Mouse (Mus musculus) forebrain, embryonic 12.5 days (tissue): Measurements from ENCODE around the gene Ldlrad3. TPM values are rescaled to one million over a fixed set of nuclear protein-coding genes. Genes with fewer than 3 reads are reported as not detected.

Source experiments
- ATAC-seq: fragments of 200-750 bp; cut with Nextera tagmentation; 2 replicates; pipeline ENCODE4 v1.8.0; 2017; ENCODE audit warnings: moderate TSS enrichment; ENCODE audit not compliant: low FRiP score
- H3K27ac ChIP-seq: fragments of 300-500 bp; sonication (generic); 2 replicates; pipeline ENCODE4 v1.5.1; 2016; ENCODE audit warnings: mild to moderate bottlenecking
- H3K27me3 ChIP-seq: fragments of 300-500 bp; sonication (generic); 2 replicates; pipeline ENCODE4 v1.6.1; 2016; ENCODE audit warnings: mild to moderate bottlenecking
- H3K36me3 ChIP-seq: fragments of 300-500 bp; sonication (generic); replicated peaks from 2 replicates; pipeline ENCODE4 v1.6.1; 2016; ENCODE audit warnings: mild to moderate bottlenecking
- H3K4me1 ChIP-seq: fragments of 300-500 bp; sonication (generic); 2 replicates; pipeline ENCODE4 v1.6.1; 2016
- H3K4me2 ChIP-seq: fragments of 300-500 bp; sonication (generic); 2 replicates; pipeline ENCODE4 v1.6.1; 2016; ENCODE audit warnings: mild to moderate bottlenecking, moderate library complexity
- H3K4me3 ChIP-seq: fragments of 300-500 bp; sonication (generic); replicated peaks from 2 replicates; pipeline ENCODE4 v1.5.1; 2016; ENCODE audit warnings: mild to moderate bottlenecking
- H3K9ac ChIP-seq: fragments of 300-500 bp; sonication (generic); 2 replicates; pipeline ENCODE4 v1.6.1; 2016; ENCODE audit warnings: mild to moderate bottlenecking
- H3K9me3 ChIP-seq: fragments of 300-500 bp; sonication (generic); 2 replicates; pipeline ENCODE4 v1.6.1; 2016
- WGBS: fragments of 180-500 bp; shearing (Covaris S2); methylation state at CpG from one replicate; pipeline ENCODE4 v1.1.7; 2016; 5-methylcytosine and 5-hydroxymethylcytosine counted together
- polyA plus RNA-seq: library from polyadenylated mRNA; unstranded; fragments of >200 nt; fragmentation: Nextera tagmentation; extraction: Ambion mirVana; gene quantifications from 2 replicates; pipeline ENCODE4 v1.2.1, GENCODE M21; 2016

The Ldlrad3 gene
- polyA plus RNA-seq, 1 experiment from 2014 or later = 56.8 TPM

DNA sequence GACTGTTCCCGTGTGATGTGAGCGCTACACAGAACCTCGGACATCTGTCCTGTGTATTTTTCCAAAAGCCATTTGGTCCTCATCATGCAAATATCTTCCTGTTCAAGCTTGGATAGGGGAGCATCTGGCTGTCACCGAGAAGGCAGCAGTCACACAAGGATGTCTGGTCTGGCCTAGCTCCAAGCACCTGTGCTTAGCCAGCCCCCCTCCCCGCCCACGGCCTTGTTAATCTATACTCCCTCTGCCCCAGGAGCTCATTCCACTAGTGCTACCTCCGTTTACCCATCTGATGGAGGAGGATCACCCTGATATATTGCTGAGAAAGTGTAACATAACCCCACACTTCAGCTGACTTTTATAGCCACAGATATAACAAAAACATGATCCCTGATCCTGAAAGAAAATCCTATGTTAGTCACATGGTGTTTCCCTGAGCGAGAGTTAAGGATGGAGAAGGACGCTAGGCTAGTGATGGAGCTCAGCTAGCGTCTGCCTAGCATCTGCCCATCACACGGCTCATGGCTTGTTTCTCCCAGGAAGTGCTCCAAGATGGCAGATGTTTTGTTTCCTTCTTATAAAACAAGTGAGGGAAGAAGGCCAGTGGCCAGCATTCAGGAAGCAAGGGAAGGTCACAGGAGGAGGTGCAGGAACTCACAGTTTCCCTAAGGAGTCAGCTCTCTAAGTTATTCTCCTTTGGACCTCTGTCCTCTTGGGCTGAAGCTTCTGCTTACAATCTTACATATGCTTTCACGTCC, 66.3 kb downstream of the Ldlrad3 start:
- H3K9ac ChIP-seq = no peak overlapping the region
- no peaks in the 10 kb centered on the region for H3K9me3 ChIP-seq
- ATAC-seq = no peak
- H3K4me1 ChIP-seq = peaks cover 63% of the 10 kb centered on the region
- no peak overlapping the region for H3K4me3 ChIP-seq
- 68% methylated on average over 12 of the region's 12 CpGs for WGBS
- H3K27ac ChIP-seq = no peak overlapping the region
- H3K36me3 ChIP-seq = no peaks in the 10 kb centered on the region
- no peak overlapping the region for H3K4me2 ChIP-seq
- no peaks in the 10 kb centered on the region for H3K27me3 ChIP-seq

DNA sequence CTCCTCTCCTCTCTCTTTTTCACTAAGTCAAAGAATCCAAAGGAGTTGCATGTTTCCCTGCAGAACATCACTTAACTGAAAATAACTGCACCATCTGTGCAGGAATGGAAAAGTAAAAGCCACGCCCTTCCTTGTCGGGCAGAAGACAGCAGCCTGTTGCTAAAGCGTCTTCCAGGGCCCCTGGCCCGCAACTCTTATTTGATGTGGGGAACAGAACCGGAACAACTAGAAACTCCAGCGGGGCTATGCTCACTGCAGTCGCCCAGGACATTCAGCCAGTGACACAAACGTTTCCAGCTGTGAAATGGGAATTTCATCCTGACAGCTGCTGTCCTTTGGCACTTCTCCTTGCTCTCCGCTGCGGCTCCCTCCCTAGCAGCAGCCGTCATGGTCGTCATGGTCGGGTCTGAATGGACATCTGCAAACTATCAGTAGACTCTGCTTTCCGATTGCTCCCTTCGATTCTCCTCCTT, 67.2 kb downstream of the Ldlrad3 start:
- Histone ChIP-seq H3K27ac (peak overlapping the region; percentile 31; the same call in 1 of the 2 replicates), H3K36me3 (no peaks in the 10 kb centered on the region), H3K9me3 (no peaks in the 10 kb centered on the region), H3K4me3 (no peak overlapping the region), H3K27me3 (no peaks in the 10 kb centered on the region), H3K4me1 (peaks cover 63% of the 10 kb centered on the region), H3K4me2 (no peak overlapping the region), H3K9ac (no peak overlapping the region)
- WGBS = 55% methylated on average over 15 of the region's 15 CpGs
- no peak for ATAC-seq

DNA sequence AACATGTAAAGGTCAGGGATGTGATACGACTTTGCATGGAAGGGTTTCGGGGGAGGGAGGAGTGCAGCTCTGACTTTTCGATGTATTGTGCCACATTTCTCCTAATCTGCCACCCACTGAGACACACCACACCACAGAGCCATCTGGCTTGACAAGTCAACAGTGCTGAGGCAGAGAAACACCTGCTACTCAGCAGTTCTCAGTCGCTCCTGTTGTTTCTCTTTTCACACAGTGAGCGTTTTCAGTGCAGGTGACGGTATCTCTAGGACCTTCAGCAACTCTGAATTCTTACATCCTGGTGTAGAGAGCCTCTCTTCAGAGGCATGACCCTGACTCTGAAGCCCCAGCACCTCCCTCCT, 68.8 kb downstream of the Ldlrad3 start:
- no peaks in the 10 kb centered on the region for H3K36me3 ChIP-seq
- H3K27me3 ChIP-seq = no peaks in the 10 kb centered on the region
- no peak overlapping the region for H3K4me2 ChIP-seq
- ATAC-seq = no peak
- H3K9me3 ChIP-seq = no peaks in the 10 kb centered on the region
- no peak overlapping the region for H3K4me3 ChIP-seq
- H3K9ac ChIP-seq = no peak overlapping the region
- H3K4me1 ChIP-seq = peaks cover 66% of the 10 kb centered on the region
- 31% methylated on average over 6 of the region's 6 CpGs for WGBS
- H3K27ac ChIP-seq = peak overlapping the region; percentile 47; the same call in 1 of the 2 replicates

DNA sequence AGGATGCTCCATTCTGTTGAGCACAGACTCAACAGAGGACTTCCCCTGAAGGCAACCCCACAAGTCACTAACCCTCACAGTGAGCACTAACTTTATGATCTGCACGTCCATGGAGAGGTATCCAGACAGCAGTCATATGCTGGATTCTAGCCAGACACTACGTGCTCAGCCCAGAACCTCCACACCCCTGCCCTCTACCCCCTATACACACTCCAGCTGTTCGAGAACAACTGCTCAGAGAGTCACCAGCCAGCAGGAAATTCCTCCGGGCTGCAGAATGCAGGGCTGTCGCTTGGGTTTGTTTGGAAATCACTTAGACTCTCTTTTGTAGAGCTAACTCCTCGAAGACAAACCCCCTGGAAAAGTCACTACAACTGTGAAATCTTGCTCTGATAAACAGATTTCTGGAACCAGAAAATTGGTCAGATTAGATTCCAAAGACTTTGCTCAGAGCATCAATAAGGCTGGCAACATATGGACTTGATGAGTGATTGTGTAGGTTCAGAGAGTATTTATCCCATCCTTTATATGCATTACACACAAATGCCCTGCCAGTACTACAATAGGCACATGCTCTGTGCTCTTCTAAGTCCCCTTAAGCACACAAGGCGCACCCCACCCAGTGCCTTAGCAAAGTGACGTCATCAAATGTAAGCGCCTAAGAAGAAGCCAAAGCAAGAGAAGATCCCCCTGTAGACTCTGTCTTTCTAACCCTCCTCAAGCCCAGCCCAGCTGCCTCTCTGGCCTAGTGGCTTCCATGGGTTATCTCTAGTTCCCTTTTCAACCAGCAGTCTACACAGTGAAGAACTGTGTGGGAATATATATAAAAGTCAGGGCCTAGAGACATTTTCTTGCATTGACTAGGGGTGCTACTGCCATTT, 69.4 kb downstream of the Ldlrad3 start:
- Histone ChIP-seq H3K4me3 (no peak overlapping the region), H3K9me3 (no peaks in the 10 kb centered on the region), H3K36me3 (no peaks in the 10 kb centered on the region), H3K4me1 (peaks cover 60% of the 10 kb centered on the region), H3K27me3 (no peaks in the 10 kb centered on the region), H3K27ac (peak overlapping the region; percentile 47; the same call in 1 of the 2 replicates), H3K9ac (no peak overlapping the region), H3K4me2 (no peak overlapping the region)
- no peak for ATAC-seq
- WGBS = 54% methylated on average over 9 of the region's 9 CpGs

DNA sequence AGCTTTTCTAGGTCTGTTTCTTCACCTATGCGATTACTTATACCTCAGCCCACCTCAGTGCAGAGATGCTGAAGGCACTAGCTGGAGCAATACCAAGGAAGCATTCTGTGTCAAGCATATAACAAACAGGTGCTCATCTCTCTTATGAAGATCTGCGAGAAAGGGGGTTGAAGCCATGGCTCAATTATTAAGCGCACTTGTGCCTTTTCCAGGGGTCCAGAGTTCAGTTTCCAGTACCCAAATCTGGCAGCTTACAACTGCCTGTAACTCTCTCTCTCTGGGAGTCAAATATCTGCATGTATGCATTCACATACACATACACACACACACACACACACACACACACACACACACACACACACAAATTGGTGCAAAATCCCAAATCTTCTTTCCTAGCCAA, 72.4 kb downstream of the Ldlrad3 start:
- H3K4me3 ChIP-seq = no peak overlapping the region
- H3K4me2 ChIP-seq = no peak overlapping the region
- H3K4me1 ChIP-seq = peaks cover 35% of the 10 kb centered on the region
- 92% methylated on average over 3 of the region's 3 CpGs for whole genome bisulfite sequencing
- H3K27ac ChIP-seq = no peak overlapping the region
- no peaks in the 10 kb centered on the region for H3K9me3 ChIP-seq
- ATAC-seq = no peak
- H3K27me3 ChIP-seq = no peaks in the 10 kb centered on the region
- no peak overlapping the region for H3K9ac ChIP-seq
- peaks cover 13% of the 10 kb centered on the region for H3K36me3 ChIP-seq

DNA sequence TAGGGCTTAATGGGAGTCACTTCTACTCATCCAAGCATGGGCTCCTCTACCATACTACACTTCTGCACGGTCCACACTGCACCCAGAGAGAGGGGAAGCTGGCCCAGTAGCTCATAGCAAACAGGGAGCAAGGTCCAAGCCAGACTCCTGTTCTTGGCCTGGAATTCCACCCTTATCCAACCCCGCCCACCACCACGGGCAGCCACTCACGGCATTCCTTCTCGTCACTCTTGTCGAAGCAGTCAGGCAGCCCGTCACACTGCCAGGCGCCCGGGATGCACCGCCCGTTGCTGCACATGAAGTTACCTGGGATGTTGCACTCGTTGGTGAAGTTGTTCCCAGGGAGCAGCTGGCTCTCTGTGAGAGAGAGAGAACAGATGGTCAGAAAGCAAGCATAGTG, 72.9 kb downstream of the Ldlrad3 start:
- ATAC-seq = no peak
- whole genome bisulfite sequencing = 80% methylated on average over 12 of the region's 12 CpGs

DNA sequence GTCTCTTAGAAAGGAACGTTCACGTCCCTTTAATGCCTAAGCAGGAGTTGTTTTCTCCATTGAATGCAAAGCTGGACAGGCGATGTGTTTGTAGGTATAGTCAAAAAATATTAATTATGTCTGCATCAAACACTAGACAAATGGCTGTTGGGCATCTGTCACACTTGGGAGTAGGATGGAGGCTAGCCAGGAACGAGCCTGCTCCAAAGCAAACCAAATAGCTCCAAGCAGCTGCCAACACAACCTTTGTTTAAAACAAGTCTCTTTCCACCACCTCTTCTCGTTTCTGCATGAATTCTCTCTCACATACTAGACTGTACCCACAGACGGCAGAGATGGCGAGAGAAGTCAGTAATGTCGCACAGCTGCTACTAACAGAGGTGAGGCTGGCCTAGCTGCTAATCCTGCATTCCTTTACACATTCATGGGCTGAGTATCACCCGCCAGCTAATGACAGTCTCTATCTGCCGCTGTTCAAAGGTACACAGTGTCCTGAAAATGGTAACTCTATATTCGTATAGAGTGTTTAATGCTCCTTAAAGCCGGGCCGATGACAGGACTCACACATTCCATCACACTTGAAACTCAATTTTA, 74.2 kb downstream of the Ldlrad3 start:
- Histone ChIP-seq H3K36me3 (peaks cover 13% of the 10 kb centered on the region), H3K9me3 (no peaks in the 10 kb centered on the region), H3K9ac (no peak overlapping the region), H3K4me3 (no peak overlapping the region), H3K4me2 (no peak overlapping the region), H3K4me1 (peaks cover 18% of the 10 kb centered on the region), H3K27ac (no peak overlapping the region), H3K27me3 (no peaks in the 10 kb centered on the region)
- WGBS = 80% methylated on average over 13 of the region's 13 CpGs
- no peak for ATAC-seq

More for the DNA sequence above, 72.9 kb downstream of the Ldlrad3 start:
- no peak overlapping the region for H3K9ac ChIP-seq
- no peaks in the 10 kb centered on the region for H3K9me3 ChIP-seq
- H3K27ac ChIP-seq = no peak overlapping the region
- H3K27me3 ChIP-seq = no peaks in the 10 kb centered on the region
- H3K4me1 ChIP-seq = peaks cover 32% of the 10 kb centered on the region
- peaks cover 13% of the 10 kb centered on the region for H3K36me3 ChIP-seq
- H3K4me2 ChIP-seq = no peak overlapping the region
- no peak overlapping the region for H3K4me3 ChIP-seq

DNA sequence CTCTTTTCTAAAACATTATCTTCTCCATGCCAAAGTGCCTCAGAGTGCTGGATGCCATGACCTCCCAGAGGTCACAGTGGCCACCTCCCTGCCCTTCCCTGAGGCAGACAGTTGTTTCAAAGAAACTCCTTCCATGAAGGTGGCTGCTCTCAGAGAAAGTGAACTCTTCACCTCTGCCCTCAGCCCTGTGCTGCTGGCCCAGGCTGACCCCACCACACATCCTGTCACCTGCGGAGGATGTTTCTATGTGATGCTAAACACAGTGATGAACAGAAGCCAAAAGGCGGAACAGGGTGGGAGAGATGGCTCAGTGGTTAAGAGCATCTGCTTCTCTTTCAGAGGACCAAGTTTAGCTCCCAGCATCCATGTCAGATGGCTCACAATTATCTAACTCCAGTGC, 75.9 kb downstream of the Ldlrad3 start:
- Histone ChIP-seq H3K9ac (no peak overlapping the region), H3K4me1 (0 out of 2 replicates have a peak, but pooled peaks cover 8% of the 10 kb centered on the region), H3K4me3 (no peak overlapping the region), H3K9me3 (no peaks in the 10 kb centered on the region), H3K4me2 (no peak overlapping the region), H3K36me3 (peaks cover 13% of the 10 kb centered on the region), H3K27ac (no peak overlapping the region), H3K27me3 (no peaks in the 10 kb centered on the region)
- no peak for ATAC-seq
- 93% methylated on average over 2 of the region's 2 CpGs for WGBS

DNA sequence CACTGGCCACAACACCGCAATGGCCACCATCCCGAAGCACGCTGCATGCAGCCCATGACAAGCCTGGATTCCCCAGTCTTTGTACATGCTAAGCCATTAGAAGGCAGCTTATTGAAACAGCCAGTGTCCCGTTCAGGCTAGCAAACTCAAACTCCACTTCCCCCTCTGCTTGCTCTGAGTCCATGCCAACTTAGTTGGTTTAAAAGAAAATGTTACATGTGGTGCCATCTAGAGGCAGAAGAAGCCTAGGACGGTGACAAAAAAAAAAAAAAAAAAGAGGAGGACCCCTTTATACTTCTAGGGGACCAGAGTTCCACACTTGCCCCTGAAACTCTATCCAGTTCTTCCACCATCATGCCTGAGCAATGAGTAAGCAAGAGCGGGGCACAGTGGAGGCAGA, 78.9 kb downstream of the Ldlrad3 start:
- Histone ChIP-seq H3K4me3 (no peak overlapping the region), H3K9ac (no peak overlapping the region), H3K4me2 (no peak overlapping the region), H3K4me1 (no peaks in the 10 kb centered on the region), H3K9me3 (no peaks in the 10 kb centered on the region), H3K27me3 (no peaks in the 10 kb centered on the region), H3K27ac (no peak overlapping the region), H3K36me3 (peaks cover 13% of the 10 kb centered on the region)
- peak; percentile 27; the same call in 1 of the 2 replicates for ATAC-seq
- WGBS = 66% methylated on average over 6 of the region's 6 CpGs

DNA sequence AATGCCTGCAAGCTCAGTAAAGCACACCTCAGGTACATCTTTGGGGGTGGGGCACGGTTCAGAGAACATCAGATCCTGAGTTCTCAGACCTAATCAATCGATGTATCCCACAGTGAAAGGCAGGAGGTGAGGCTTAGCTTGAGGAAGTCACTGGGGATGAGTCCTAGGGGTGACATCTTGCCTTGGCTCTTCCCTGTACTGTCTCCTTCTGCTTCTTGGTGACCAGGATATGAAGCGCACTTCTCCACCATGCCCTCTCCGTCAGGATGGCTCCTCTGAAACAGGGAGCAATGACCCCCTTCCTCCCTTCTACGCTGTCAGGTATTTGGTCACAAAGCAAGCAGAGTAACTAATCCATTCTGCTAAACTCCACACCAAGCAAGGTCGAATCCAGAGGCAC, 79.5 kb downstream of the Ldlrad3 start:
- Histone ChIP-seq H3K36me3 (peaks cover 13% of the 10 kb centered on the region), H3K27me3 (no peaks in the 10 kb centered on the region), H3K9ac (no peak overlapping the region), H3K4me3 (no peak overlapping the region), H3K4me1 (no peaks in the 10 kb centered on the region), H3K4me2 (no peak overlapping the region), H3K9me3 (no peaks in the 10 kb centered on the region), H3K27ac (no peak overlapping the region)
- 94% methylated on average over 6 of the region's 6 CpGs for WGBS
- peak; percentile 46; the same call in 1 of the 2 replicates for ATAC-seq

DNA sequence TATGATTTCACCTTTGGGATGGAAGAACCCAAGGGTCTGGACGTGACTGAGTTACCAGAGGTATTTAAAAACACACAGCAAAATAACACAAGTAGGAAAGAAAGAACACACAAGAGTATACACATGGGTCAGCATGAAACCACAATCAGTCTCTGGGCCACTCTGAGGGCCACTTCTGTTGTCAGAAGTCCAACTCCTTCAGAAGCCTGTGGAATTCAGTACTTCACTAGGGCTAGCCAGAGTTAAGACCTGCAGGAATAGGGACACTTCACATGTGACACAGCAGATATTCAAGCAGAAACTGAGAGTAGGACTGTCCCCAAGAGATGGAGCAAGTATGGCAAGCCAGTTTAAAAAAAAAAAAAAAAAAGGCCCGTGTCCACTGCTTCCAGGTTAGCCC, 80.7 kb downstream of the Ldlrad3 start:
- Histone ChIP-seq H3K4me2 (no peak overlapping the region), H3K27ac (no peak overlapping the region), H3K4me1 (no peaks in the 10 kb centered on the region), H3K9me3 (no peaks in the 10 kb centered on the region), H3K9ac (no peak overlapping the region), H3K27me3 (no peaks in the 10 kb centered on the region), H3K4me3 (no peak overlapping the region), H3K36me3 (peaks cover 4% of the 10 kb centered on the region)
- no peak for ATAC-seq
- WGBS = 92% methylated on average over 2 of the region's 2 CpGs

DNA sequence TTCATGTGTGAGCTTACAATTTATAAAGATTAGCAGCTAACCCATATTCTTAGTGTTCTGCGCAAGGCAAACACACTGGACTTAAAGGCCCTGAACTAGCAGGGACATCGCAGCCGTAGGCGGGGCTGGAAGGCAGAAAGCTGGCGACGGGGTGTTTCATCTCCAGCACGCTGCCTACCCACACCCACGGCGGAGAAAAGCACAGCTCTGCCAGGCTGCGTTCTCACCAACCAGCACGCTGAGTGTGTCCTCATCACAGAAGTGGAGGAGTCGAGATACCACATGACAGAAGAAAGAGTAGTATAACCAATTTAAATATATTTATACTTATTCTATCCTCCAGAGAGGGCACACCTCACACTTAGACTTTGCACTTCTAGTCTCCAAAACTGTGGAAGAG, 82.2 kb downstream of the Ldlrad3 start:
- no peak overlapping the region for H3K27ac ChIP-seq
- no peaks in the 10 kb centered on the region for H3K27me3 ChIP-seq
- H3K4me3 ChIP-seq = no peak overlapping the region
- H3K36me3 ChIP-seq = no peaks in the 10 kb centered on the region
- no peaks in the 10 kb centered on the region for H3K4me1 ChIP-seq
- ATAC-seq = no peak
- no peak overlapping the region for H3K4me2 ChIP-seq
- 93% methylated on average over 12 of the region's 12 CpGs for WGBS
- H3K9ac ChIP-seq = no peak overlapping the region
- H3K9me3 ChIP-seq = no peaks in the 10 kb centered on the region
